Mouse (Mus musculus) cerebellum, postnatal 4 days (tissue): Measurements from ENCODE around the gene Meis2.

Experiments
- DNase-seq, 2 experiments: peaks; one replicate each; pipeline ENCODE4 v3.0.0; 2022; ENCODE audit warnings: low spot score in 2 of 2, mixed read lengths in 1 of 2

Meis2 gene

GRCm38 (mm10) chr2:116065570-116066005 lies at the start of gene Meis2:
Gene Meis2, minus strand, starts transcription at chr2:116065839.
- peak; percentile 45 to 51 for DNase-seq

DNA sequence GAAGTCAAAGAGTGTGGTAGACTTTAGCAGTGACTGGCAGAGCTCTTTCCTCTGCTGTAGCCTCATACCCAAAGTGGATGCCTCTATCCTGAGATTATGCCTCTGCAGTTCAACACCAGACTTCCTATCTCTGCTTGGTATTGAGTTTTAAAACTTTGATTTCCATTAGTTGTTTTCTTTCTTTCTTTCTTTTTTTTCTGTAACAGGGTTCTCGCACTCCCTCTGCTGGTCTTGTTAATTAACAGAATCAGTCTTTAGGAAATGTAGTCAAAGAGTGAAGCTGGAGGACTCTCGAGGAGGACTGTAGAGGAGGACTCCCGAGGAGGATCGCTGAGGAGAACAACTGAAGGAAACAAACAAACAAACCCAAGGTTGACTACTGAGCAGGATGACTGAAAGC lies 40.6 kb upstream of the Meis2 start:
- DNase-seq = no peak

GRCm38 (mm10) chr2:116105179-116105578 lies 39.5 kb upstream of the Meis2 start:
- DNase-seq = no peak

DNA sequence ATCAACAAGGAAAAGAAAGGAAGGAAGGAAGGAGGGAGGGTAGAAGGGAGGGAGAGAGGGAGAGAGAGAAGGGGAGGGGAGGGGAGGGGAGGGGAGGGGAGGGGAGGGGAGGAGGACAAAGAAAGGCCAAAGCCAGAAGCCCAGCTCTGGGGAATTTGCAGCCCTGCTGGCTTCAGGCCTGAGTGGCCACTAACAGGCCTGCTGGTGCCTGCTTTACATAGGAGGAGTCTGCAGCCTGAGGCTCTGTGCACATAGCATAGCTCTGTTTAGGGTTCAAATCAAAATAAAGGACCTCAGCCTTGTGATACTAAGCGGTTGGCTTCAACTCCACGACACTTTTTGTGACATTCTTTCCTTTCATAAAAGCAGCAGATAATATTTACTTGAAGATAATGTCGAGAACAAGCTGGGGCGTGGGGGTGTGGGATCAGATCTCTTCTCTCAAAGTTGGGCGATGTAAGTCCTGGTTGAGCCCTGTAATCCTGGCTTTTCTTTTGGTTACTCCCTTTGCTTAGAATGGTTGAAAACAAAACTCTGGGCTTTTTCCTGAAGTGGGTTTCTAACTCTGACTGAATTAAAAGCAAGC lies 37.9 kb upstream of the Meis2 start:
- no peak for DNase-seq

DNA sequence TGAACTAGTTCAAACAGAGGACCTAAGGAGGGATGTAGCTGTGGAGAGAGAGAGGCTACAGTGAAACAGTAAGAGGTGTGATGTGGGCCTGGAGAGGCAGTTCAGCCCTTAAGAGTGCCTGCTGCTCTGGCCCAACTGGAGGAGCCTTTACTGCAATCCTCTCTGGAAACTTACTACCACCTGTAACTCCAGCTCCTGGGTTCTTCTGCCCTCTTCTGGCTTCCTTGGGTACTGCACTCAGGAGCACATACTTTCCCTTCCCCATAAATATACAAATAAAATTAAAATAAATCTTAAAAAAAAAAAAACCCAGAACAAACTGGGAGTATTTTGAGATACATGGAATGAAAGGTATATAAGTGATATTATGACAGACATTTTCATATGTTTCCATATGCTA lies 35.6 kb upstream of the Meis2 start:
- peak in 1 of 2 experiments; percentile 27 for DNase-seq

DNA sequence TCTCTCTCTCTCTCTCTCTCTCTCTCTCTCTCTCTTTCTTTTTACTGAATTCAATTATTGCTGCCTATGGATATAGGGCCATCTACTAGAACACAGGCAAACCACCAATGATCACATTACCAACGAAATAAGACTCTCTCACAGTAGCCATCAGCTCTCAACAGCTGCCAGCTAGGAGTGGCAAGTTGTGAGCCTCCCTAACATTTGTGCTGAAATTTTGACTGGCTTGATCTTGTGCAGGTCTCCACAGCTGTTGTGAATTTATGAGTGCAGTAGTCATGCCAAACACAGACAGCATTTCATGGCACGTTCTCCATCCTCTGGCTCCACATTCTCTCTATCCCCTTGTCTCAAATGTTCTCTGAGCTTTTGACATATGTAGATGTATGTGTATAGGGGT lies 15.3 kb upstream of the Meis2 start:
- no peak for DNase-seq

GRCm38 (mm10) chr2:116078841-116079240 lies 13.2 kb upstream of the Meis2 start:
- no peak for DNase-seq

GRCm38 (mm10) chr2:116077716-116078115 lies 12.1 kb upstream of the Meis2 start:
- DNase-seq = no peak

GRCm38 (mm10) chr2:116076752-116077480 lies 11.3 kb upstream of the Meis2 start:
- DNase-seq = no peak

DNA sequence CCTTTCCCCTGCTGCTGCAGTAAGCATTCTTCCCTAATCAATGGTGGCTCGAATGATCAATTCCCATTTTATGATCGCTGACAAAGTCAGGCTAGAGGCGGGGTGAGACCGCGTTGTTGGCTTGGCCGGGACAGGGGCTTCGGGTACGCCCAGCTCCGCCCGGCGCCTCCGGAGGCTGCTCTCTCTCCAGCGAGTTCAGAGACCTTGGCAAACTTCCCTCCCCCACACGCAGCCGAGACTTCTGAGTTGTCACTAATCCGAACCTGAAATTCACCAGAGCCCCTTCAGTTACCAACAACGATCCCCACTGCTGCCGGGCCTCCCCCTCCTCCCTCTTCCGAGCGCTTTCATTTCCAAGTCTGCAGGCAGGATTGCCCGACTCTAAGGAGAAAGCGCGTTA lies 10.3 kb upstream of the Meis2 start:
- peak in 1 of 2 experiments; percentile 28 for DNase-seq

DNA sequence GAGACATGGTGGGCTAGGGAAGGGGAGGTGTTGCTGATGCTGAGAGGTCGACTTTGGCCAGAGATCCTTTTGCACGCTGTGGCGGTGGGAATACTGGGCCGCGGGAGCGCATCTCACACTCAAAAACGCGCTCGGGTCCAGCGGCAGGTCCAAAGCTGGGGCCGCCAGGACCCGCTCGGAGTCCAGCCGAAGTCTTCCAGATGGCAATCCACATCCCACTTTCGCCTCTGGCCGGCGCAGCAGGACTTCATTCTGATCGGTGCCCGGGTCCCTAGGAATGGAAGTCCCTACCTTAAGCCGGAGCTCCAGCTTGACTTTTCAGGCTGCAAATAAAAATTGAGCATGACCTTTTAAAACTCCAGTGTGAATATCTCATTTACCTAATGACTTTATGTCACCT lies 9.8 kb upstream of the Meis2 start:
- no peak for DNase-seq

- no peak for DNase-seq
These were observed 9.2 kb upstream of the Meis2 start for GRCm38 (mm10) chr2:116074726-116075440.

DNA sequence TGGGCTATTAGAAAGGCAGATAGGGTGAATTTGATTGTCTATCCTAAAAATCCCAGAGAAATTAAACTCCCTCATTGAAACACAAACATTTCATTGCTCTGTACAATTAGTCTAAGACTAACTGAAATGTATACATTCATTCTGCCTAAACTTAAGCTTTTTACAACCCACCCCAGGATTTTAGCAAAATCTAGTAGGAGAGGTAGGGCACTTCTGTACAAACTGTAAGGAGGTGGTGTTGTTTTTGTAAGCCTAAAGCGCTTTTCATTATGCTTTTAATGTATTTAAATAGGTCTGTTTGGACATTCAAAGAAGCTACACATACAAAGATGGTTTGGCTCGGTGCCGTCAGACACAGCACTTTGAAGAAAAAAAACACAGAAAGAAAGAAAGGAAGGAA lies 8.4 kb upstream of the Meis2 start:
- no peak for DNase-seq

GRCm38 (mm10) chr2:116073311-116073904 lies 7.8 kb upstream of the Meis2 start:
- DNase-seq = no peak

DNA sequence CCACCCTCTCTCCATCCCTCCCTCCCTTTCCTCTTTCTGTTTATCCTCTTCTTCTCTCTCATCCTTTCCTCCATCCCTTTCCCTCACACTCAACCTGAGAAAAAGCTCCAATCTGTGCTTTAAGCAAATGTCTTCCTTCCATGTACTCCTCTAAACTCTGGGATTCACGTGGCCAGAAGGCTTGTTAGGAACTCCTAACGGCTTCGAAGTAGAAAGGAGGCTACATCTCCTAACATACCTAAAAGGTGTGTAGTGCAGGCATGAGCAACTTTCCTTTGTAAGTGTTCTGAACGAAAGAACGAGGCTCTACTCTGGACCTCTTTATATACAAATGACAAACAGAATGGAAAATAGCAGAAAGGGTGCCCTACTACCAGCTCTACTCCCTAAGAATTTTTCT lies 7.1 kb upstream of the Meis2 start:
- DNase-seq = no peak

- no peak for DNase-seq
These were observed 6.6 kb upstream of the Meis2 start for GRCm38 (mm10) chr2:116072321-116072640.

- DNase-seq = peak; percentile 51 to 77
These were observed 6.1 kb upstream of the Meis2 start for GRCm38 (mm10) chr2:116071571-116072320.

GRCm38 (mm10) chr2:116070614-116071425 lies 5.2 kb upstream of the Meis2 start:
- no peak for DNase-seq

- DNase-seq = no peak
These were observed 4.0 kb upstream of the Meis2 start for GRCm38 (mm10) chr2:116069451-116070225.

- no peak for DNase-seq
These were observed 3.3 kb upstream of the Meis2 start for GRCm38 (mm10) chr2:116068901-116069300.
